Mouse (Mus musculus) lung, adult 2 months (tissue): ENCODE results near the gene Ccdc144b. TPM values are rescaled to one million over a fixed set of nuclear protein-coding genes. Genes with fewer than 3 reads are reported as not detected.

Experiments
- DNase-seq: peaks from one replicate; pipeline ENCODE4 v3.0.0; 2022
- H3K4me1 ChIP-seq: fragments of 200-500 bp; 2 replicates; pipeline ENCODE4 v1.6.1; 2011; ENCODE audit warnings: low read length; ENCODE audit not compliant: control insufficient read depth, insufficient read depth
- H3K4me3 ChIP-seq: fragments of 200-500 bp; replicated peaks from 2 replicates; pipeline ENCODE3; 2011; ENCODE audit warnings: low read depth, mild to moderate bottlenecking, control low read depth, low read length; ENCODE audit errors: extremely low read depth
- CTCF ChIP-seq: fragments of 200-500 bp; IDR thresholded peaks from 2 replicates; pipeline ENCODE4 v1.5.1; 2011; ENCODE audit warnings: mild to moderate bottlenecking, low read length, control low read depth; ENCODE audit not compliant: insufficient read depth
- POLR2A ChIP-seq: fragments of 200-500 bp; IDR thresholded peaks from 2 replicates; pipeline ENCODE4 v1.6.1; 2011; ENCODE audit warnings: low read depth, mild to moderate bottlenecking, control low read depth, low read length, borderline replicate concordance; ENCODE audit errors: extremely low read depth
- WGBS: fragments of 180-500 bp; shearing (Covaris S2); methylation state at CpG from one replicate; pipeline ENCODE4 v1.1.7; 2018; 5-methylcytosine and 5-hydroxymethylcytosine counted together
- polyA plus RNA-seq: library from polyadenylated mRNA; depleted of rRNA; stranded (reverse); fragments of >200 nt; gene quantifications from 2 replicates; pipeline ENCODE4 v1.2.3, GENCODE M21; 2012

Ccdc144b gene
- polyA plus RNA-seq, 1 experiment, result not detected

- Histone ChIP-seq H3K4me1 (no peaks in the 10 kb centered on the region), H3K4me3 (no peak overlapping the region)
- TF ChIP-seq POLR2A, result no peak
- TF ChIP-seq CTCF, result no peak
- DNase-seq, result no peak
- 94% methylated on average over 6 of the region's 6 CpGs for WGBS
These were observed 20.9 kb upstream of the Ccdc144b start for GRCm38 (mm10) chr3:36074231-36074630.

DNA sequence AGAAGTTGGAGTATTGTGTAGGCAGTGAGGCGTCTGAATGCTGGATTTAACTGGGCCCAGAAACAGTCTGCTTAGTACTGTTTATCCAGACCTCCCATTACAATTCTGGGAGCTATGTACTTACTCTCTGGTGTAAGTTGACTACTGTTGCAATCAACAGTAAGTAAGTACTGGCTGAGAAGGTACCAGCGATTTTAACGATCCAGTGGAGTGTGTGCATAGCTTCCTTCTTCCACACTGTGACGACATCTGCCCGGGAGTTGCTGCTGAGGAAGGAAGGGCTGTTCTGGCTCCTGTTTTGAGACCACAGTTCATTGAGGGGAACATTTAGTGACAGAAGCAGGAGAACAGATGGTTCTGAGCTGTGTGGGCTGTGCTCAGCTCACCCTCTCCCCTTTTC, 17.7 kb upstream of the Ccdc144b start:
- DNase-seq, result no peak
- TF ChIP-seq POLR2A, result no peak
- TF ChIP-seq CTCF, result no peak
- H3K4me1 ChIP-seq, result peaks cover 2% of the 10 kb centered on the region; the same call in 1 of the 2 replicates
- 73% methylated on average over 5 of the region's 5 CpGs for WGBS
- H3K4me3 ChIP-seq, result no peak overlapping the region

DNA sequence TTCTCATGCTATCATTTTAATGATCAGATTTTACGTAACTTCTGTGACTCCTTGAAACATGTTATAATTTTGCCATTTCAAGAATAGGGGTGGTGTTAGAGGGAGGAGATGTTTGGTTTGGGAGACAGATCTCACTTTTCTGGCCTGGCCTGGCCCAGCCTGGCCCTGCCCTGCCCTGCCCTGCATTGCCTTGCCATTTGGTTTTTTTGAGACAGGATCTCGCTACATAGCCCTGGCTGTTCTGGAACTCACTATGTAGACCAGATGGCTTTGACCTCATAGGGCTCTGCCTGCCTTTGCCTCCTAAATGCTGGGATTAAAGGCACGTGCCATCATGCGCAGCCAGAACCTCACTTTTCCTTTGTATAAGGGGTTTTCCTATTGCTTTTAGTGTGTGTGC, 17.1 kb upstream of the Ccdc144b start:
- TF ChIP-seq POLR2A, result no peak
- TF ChIP-seq CTCF, result no peak
- WGBS, result 97% methylated on average over 4 of the region's 4 CpGs
- Histone ChIP-seq H3K4me1 (peaks cover 2% of the 10 kb centered on the region; the same call in 1 of the 2 replicates), H3K4me3 (no peak overlapping the region)
- DNase-seq, result no peak

GRCm38 (mm10) chr3:36067731-36068130, 14.4 kb upstream of the Ccdc144b start:
- peaks cover 5% of the 10 kb centered on the region; the same call in 1 of the 2 replicates for H3K4me1 ChIP-seq
- TF ChIP-seq CTCF (no peak), POLR2A (no peak)
- H3K4me3 ChIP-seq, result no peak overlapping the region
- no peak for DNase-seq
- 73% methylated on average over 6 of the region's 6 CpGs for WGBS

GRCm38 (mm10) chr3:36065843-36066651, 12.7 kb upstream of the Ccdc144b start, which contains the start of gene Acad9:
Gene Acad9, plus strand, starts transcription at chr3:36065979.
- peak within 1 kb of the TSS; percentile 82 for H3K4me3 ChIP-seq
- WGBS, result under 1% methylated on average over 49 of the region's 49 CpGs
- TF ChIP-seq POLR2A (peak; percentile 90; the same call in 1 of the 2 replicates), CTCF (no peak)
- DNase-seq, result peak; percentile 94
- H3K4me1 ChIP-seq, result peaks cover 5% of the 10 kb centered on the region; the same call in 1 of the 2 replicates

DNA sequence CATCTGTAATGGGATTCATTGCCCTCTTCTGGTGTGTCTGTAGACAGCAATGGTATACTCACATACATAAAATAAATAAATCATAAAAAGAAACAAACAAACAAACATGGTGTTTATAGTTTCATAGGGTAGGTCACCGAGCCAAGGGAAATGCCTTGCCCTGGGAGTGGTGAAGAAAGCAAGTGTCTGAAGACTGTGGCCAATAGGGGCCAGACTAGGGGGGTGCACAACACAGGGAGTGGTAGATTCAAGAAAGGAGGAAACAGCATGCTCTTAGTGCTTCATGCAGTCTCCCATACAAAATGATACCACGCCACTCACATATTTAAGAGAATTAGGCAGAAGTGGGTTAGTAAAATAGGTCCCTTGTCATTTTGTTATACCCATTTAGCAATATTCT, 11.8 kb upstream of the Ccdc144b start:
- H3K4me1 ChIP-seq, result peaks cover 5% of the 10 kb centered on the region; the same call in 1 of the 2 replicates
- peak overlapping the region; percentile 82 for H3K4me3 ChIP-seq
- WGBS, result 85% methylated on average over 2 of the region's 2 CpGs
- DNase-seq, result no peak
- TF ChIP-seq POLR2A (no peak), CTCF (no peak)

DNA sequence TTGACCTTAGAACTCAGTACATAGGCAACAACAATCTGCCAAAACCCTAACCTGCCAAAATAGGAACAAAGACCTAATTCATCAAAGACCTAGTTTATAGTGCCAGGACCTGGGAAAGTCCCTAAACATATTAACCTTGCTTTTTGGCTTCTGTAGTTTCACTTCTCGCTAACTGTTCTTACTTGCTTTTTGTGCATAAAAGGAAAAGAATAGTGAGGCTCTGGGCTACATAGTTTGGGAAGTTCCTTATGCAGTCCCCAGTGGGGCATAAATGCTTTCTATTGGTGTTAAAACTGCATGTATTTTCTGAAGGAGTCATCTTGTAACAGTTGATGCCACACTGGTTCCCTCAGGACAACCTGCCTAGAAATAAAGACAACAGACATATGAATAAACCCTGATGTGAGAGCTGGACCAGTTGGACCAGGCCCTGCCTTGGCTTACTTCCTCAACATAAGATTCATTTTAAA, 11.3 kb upstream of the Ccdc144b start:
- TF ChIP-seq POLR2A (no peak), CTCF (no peak)
- WGBS, result 77% methylated on average over 1 of the region's 1 CpGs
- Histone ChIP-seq H3K4me1 (peaks cover 5% of the 10 kb centered on the region; the same call in 1 of the 2 replicates), H3K4me3 (no peak overlapping the region)
- no peak for DNase-seq

DNA sequence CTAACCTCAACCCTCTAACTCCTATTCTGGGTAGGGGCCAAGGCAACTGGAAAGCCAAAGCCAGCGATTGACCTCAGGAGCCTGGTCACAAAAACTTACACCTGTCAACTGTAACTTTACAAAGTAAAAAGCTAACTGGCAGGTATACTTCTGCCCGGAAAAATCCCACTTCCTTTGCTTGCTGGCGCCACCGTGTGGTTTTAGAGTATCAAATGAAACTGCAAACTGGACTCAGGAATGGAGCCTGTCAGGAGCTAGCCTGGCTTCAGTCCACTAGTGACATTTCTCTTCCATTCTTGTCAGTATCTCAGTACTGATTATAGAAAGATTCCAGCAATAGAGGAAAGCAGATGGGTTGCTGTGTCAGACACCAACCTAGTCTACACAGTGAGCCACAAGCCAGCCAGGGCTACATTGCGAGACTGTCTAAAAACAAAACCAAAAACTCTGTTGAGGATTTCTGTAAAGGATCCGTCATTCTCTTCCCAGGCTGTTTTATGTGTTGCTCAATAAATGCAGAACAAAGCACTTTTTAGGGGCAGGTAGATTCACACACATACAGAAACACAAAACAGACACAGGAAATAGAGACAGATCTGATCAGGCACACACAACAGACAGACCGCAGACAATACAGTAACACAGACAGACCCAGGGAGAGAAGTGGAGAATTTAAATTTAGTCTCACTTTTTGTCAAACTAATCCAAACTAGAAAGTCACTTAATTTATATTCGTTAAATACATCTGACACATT, 6.9 kb upstream of the Ccdc144b start:
- TF ChIP-seq CTCF (peak; percentile 44; the same call in 1 of the 2 replicates), POLR2A (no peak)
- DNase-seq, result peak; percentile 69
- WGBS, result 30% methylated on average over 8 of the region's 8 CpGs
- Histone ChIP-seq H3K4me3 (no peak overlapping the region), H3K4me1 (peaks cover 1% of the 10 kb centered on the region; the same call in 1 of the 2 replicates)

DNA sequence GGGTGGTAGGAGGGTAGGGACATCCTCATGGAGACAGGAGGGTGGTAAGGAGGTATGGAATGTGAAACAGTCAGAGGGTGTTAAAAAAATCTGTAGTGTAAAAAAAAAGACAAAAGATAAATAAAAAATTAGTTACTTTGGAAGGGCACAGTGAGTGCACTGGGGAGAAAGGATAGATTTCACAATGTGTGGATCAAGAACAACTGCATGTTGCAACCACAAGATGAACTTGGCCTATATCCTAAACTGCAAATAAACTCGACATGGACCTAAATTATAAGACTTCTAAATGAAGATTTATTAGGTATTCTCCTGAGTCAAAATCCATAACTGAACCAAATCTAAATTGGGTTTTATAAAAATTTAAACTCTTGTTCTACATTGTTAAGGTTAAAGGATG, 4.2 kb downstream of the Ccdc144b start:
- TF ChIP-seq POLR2A (no peak), CTCF (no peak)
- no peak for DNase-seq
- 47% methylated on average over 1 of the region's 1 CpGs for WGBS
- H3K4me3 ChIP-seq, result no peak overlapping the region
- no peaks in the 10 kb centered on the region for H3K4me1 ChIP-seq
